Mouse (Mus musculus): Measurements from ENCODE around the gene Myo1h.

GRCm38 (mm10) chr5:114393169-114393568 is 104.2 kb downstream of the Myo1h start:
- TF ChIP-seq CTCF (IDR thresholded peaks at IDR 0.05; ENCODE audit: low read depth) (no peak), EP300 (IDR thresholded peaks at IDR 0.05; ENCODE audit: low read depth) (no peak)
